Mouse (Mus musculus) hematopoietic stem cell, adult 5-6 weeks (primary cell): ENCODE measurements around the gene Rps27a. TPM values are rescaled to one million over a fixed set of nuclear protein-coding genes. Genes with fewer than 3 reads are reported as not detected.

Experiments used
- ATAC-seq, 2 experiments: fragments of 125-278 bp in 1 of 2; replicated peaks in 1 of 2; 2 replicates each; pipeline ENCODE4 v1.8.0; 2016 to 2017; ENCODE audit warnings: inconsistent platforms in 2 of 2, mild to moderate bottlenecking in 2 of 2, moderate number of reproducible peaks in 2 of 2, low read depth in 1 of 2, moderate TSS enrichment in 1 of 2; ENCODE audit not compliant: low FRiP score in 2 of 2, poor library complexity in 2 of 2, severe bottlenecking in 2 of 2, insufficient read depth in 1 of 2, low TSS enrichment in 1 of 2
- total RNA-seq: library from RNA; stranded (forward); fragments of 172-1452, 232-1000 nt; gene quantifications from 2 replicates; pipeline ENCODE4 v1.2.3, GENCODE M21; 2017

Gene Rps27a
- total RNA-seq, 1 experiment from 2014 or later, result 774 TPM

DNA sequence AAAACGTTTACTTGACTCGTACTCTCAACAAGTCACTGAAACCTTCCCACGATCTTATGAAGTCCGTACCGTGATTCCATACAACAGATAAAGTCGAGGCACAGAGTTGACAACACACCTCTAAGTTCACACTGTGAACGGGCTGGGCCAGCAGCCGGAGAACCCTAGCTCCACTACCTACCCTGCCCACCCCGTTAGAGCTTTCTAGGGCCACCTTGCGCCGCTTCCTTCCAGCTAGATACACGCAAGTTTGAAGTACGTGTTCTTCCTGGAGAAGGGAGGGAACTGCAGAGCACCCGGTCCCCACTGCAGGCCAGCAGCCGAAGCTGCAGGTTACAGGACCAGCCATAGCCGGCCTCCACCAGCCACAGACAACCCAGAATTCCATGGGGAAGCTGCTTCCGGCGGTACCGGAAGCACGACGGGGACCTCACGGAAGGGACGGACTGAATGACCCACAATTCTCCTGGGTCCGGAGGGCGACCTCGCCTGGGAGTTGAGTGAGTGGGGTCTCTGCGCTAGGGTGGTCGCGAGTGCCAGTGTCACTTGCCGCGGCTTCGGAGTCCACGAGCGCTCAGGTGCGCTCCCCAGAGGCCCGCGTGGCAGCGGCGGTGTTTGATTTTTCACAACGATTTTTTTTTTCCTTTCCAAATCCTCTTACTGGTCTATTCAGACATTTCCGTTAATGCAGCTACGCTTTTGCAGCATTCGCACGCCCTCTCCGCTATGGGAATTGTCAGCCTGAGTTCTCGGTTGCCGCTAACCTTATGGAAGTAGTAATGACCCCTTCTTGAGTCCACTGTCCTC is 21.7 kb downstream of the Rps27a start, which contains the start of gene Mtif2:
Gene Mtif2, plus strand, starts transcription at position 421 of the 807 bp plus-strand sequence.
- ATAC-seq, result peak; percentile 79 to 95

DNA sequence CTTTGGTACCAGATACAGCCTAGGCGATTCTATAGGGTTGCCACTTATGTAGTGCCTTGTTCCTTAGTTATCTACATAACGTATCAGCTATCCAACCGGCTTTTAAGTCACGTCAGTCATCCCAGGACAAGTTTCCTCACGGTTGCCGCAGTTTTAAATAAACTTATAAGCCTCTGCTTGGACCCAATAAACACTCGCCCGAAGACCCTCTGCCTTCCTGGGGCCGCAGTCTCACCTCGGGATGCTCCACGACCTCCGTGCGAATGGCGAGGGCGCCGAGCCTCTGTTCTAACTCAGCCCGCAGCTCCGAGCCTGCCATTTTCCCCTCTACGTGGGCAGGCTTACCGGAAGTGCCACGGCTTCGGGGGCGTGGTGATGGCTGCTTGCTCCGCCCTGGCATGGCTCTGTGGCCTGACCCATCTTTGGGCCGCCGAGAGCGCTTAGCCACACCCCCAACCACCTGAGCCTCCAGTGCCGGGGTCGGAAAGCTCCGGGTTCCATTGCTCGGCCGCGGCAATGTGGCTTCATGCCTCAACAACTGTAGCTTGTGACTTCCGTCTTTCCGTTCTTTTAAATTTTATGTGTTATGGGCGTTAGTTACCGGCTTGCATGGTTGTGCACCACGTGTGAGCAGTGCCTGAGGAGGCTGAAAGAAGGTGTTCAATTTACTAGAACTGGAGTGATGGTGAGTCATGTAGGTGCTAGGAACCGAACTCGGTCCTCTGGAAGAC is 33.1 kb downstream of the Rps27a start, which contains the start of gene Prorsd1:
Gene Prorsd1, minus strand, starts transcription at position 352 of the 731 bp plus-strand sequence.
- ATAC-seq, result peak; percentile 99 to 100

DNA sequence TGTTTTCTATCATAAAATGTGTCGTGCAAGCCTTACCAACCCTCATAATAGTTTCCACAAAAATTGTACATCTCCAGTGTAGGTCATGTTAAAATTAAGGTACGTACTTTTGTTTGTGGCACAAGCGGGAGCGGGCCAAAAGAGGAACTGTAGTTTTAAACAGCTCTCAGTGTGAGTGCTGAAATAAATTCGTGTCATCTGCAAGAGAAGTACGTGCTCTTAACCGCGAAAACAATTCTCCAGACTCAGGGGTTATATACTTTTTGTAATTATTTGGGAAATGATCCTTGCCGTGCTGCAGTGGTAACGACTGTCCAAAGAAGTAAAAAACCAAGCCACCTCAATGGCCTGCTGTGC is 33.6 kb downstream of the Rps27a start:
- peak; percentile 63 for ATAC-seq

DNA sequence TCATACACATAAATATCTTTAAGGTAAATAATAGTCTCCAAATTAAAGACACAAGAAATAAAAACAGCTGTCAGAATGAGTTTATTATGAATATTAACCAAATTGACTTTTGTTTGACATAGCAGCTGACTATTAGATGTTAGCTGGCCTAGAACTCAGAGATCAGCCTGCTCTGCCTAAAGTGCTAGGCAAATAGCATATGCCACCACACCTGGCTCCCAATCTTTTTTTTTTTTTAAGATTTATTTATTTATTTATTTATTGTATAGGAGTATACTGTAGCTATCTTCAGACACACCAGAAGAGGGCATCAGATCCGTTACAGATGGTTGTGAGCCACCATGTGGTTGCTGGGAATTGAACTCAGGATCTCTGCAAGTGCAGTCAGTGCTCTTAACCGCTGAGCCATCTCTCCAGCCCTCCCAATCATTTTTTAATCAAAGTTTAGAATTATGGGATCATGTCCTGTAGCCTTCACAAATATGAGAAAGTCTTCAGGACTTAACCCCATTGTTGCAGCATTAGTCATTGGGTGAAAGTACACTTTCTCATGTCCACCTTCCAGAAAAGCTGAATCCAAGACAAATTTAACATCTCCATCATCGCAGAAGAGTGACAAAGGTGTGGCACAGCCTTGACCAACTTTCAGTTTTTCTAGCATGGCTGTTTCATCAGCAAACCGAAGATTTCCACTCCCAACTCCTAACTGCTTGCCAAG is 34.9 kb downstream of the Rps27a start:
- no peak for ATAC-seq

DNA sequence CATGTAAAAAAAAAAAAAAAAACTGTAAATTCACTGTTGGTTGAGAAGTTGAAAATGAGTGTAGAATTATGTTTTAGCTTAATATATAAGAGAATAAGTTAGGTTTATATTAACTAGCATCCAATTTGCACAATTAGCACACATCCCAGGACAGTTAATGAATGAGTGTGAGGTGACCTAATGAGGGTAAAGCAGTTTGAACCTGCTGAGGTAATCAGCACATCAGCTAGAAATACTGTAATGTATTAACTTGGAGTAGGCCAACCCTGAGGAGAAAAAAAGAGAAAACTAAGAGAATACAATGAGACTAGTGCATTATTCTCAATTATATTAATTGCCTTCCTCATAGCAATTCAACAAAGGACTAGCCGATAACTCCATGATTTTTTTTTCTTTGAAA is 38.5 kb downstream of the Rps27a start:
- ATAC-seq, result no peak

DNA sequence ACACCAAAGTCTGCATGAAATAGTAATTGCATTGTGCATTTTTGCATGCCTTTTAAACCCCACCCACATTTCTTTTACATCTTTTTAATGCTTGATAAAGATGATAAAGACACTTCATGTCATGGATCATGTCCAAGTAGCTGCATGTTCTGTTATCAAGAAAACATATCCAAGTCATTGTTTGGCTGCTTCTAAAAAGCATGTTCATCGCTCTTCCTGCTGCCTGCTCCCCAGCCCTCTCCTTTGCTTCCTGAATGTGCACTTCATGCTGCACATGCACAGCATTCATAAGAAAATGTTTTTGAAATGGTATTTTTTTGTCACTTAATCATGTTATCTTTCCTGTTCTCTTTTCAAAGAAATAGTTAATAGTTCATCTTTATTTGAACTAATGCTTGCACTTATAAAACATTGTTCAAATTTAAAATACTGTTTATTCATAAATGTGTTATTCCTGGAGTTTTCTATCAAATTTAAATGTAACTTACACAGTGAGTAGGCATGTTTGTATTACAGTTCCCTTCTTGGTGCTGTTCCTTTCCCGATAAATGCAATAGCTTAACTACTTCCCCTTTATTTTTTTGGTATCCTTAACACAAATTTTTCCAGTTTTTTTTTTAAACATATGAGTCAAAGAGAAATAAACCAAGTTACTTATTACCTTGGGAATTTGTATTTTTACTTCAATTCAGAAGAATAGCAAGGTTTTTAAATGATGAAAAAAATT is 42.8 kb downstream of the Rps27a start:
- no peak for ATAC-seq

DNA sequence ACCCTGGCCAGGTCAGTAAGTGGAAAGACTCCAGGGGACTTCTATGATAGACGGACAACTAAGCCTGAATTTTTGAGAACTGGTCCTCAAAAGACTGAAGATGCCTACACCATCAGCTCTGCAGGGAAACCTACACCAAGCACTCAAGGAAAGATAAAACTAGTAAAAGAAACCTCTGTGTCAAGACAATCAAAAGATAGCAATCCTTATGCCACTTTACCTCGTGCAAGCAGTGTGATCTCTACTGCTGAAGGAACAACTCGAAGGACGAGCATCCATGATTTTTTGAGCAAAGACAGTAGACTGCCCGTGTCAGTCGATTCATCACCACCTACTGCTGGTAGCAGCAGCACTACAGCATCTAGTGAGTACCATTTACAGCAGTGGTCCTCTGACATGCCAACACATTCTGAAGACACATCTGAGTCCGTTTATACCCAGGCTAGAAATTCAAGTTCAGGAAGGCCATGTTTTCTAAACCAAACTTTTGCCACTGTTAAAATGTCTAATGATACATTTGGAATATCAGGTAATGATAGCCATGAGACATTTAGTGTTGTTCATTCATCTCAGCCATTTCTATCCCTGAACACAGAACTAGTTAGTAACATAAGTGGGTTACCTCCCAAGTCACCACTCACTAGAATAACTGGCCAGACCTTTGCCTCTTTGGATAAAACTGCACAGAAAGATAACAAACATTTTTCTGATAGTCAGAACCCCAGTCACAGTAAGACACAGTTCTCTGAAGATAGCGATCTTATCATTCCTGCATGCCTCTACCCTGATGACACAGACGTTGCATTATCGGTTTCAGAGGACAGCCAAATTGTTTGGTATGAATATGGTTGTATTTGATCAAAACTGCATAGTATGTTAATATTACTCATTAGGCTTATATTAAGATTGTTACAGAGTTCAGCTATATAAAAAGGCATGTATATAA is 43.7 kb downstream of the Rps27a start:
- ATAC-seq, result no peak

DNA sequence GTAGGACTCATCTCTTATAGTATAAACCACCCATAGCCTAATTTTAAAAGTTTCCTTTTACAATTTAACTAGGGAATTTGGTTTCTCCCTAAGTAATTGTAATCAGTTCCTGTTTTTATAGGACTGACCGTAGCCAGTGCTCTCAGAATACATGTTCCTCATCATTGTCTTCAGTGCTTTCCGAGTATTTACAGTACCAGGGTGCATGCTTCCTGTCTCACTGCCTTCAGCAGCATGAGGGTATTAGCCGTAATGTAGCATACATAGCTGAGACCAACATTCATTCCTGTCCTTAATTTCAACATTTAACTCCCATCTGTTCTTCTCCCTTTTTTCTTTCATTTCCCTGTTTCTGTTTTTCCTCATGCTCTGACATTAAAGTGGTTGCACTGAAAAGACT is 50.9 kb downstream of the Rps27a start:
- ATAC-seq, result no peak

Other genes starting within 250 kb of the Rps27a start
- gene Ccdc88a, start 174.5 kb downstream of the Rps27a start, total RNA-seq, result 38.1 and 53.1 TPM in 2 replicates
- 50.8 and 60.4 TPM in 2 replicates for gene Prorsd1, start 33.1 kb downstream of the Rps27a start, total RNA-seq
- gene Mtif2, start 21.7 kb downstream of the Rps27a start, total RNA-seq, result 66.2 and 80.5 TPM in 2 replicates
- gene Clhc1, start 159 bp downstream of the Rps27a start, total RNA-seq, result not detected in 2 replicates
- gene Rtn4, start 144.8 kb upstream of the Rps27a start, total RNA-seq, result 126 and 139 TPM in 2 replicates